Mouse (Mus musculus) neural tube, embryonic 10.5 days (tissue): ENCODE measurements around the gene Schip1.
A peak's percentile ranks its signal among the peaks of the same experiment; 100 is the strongest.

Experiments
- DNase-seq: peaks from one replicate; pipeline ENCODE4 v3.0.0-alpha.2; 2017; ENCODE audit warnings: low spot score; ENCODE audit errors: extremely low spot score

The Schip1 gene

GRCm38 (mm10) chr3:68470061-68470460 lies 405.5 kb downstream of the Schip1 start:
- no peak for DNase-seq

- no peak for DNase-seq
Measured at GRCm38 (mm10) chr3:68470622-68471021, 406.0 kb downstream of the Schip1 start.

- DNase-seq = no peak
Measured at GRCm38 (mm10) chr3:68476336-68476735, 411.7 kb downstream of the Schip1 start.

- no peak for DNase-seq
Measured at GRCm38 (mm10) chr3:68477478-68477877, 412.9 kb downstream of the Schip1 start.

GRCm38 (mm10) chr3:68479266-68479665 lies 414.7 kb downstream of the Schip1 start:
- no peak for DNase-seq

- no peak for DNase-seq
Measured at GRCm38 (mm10) chr3:68483517-68483916, 418.9 kb downstream of the Schip1 start.

- DNase-seq = no peak
Measured at GRCm38 (mm10) chr3:68484021-68484420, 419.4 kb downstream of the Schip1 start.

- no peak for DNase-seq
Measured at GRCm38 (mm10) chr3:68484561-68484960, 420.0 kb downstream of the Schip1 start.

GRCm38 (mm10) chr3:68487621-68488020 lies 423.0 kb downstream of the Schip1 start:
- no peak for DNase-seq

- no peak for DNase-seq
Measured at GRCm38 (mm10) chr3:68488316-68488715, 423.7 kb downstream of the Schip1 start.

GRCm38 (mm10) chr3:68491516-68491915 lies 426.9 kb downstream of the Schip1 start:
- no peak for DNase-seq

GRCm38 (mm10) chr3:68492066-68492465 lies 427.5 kb downstream of the Schip1 start:
- no peak for DNase-seq

- DNase-seq = no peak
Measured at GRCm38 (mm10) chr3:68492513-68492912, 427.9 kb downstream of the Schip1 start.

GRCm38 (mm10) chr3:68493170-68493585 lies 428.6 kb downstream of the Schip1 start:
- peak; percentile 79 for DNase-seq

- peak; percentile 90 for DNase-seq
Measured at GRCm38 (mm10) chr3:68493586-68494295, 429.1 kb downstream of the Schip1 start.

GRCm38 (mm10) chr3:68494296-68495095 lies 429.9 kb downstream of the Schip1 start:
- DNase-seq = no peak

- DNase-seq = peak; percentile 74
Measured at GRCm38 (mm10) chr3:68495096-68495735, 430.6 kb downstream of the Schip1 start.

GRCm38 (mm10) chr3:68495736-68496242 lies 431.2 kb downstream of the Schip1 start:
- DNase-seq = peak; percentile 60

- no peak for DNase-seq
Measured at GRCm38 (mm10) chr3:68496513-68496912, 431.9 kb downstream of the Schip1 start.

- DNase-seq = no peak
Measured at GRCm38 (mm10) chr3:68499532-68500152, 435.0 kb downstream of the Schip1 start.

GRCm38 (mm10) chr3:68504838-68505237 lies 440.2 kb downstream of the Schip1 start:
- DNase-seq = no peak
